Mouse (Mus musculus) ES-Bruce4 (cell line): Measurements from ENCODE around the gene Cntn2.

ENCODE experiments used
- CTCF ChIP-seq: IDR thresholded peaks from one replicate; pipeline ENCODE4 v1.8.1; 2011; ENCODE audit warnings: low read depth, low read length
- POLR2A ChIP-seq: IDR thresholded peaks from one replicate; pipeline ENCODE4 v1.8.1; 2011; ENCODE audit warnings: low read length; ENCODE audit not compliant: insufficient read depth

- TF ChIP-seq CTCF (no peak), POLR2A (no peak)
These were observed 18.0 kb upstream of the Cntn2 start for GRCm38 (mm10) chr1:132560907-132561700.
